Mouse (Mus musculus) heart, embryonic 11.5 days (tissue): ENCODE data around the gene Hoxa2. TPM values are rescaled to one million over a fixed set of nuclear protein-coding genes. Genes with fewer than 3 reads are reported as not detected.
A peak's percentile ranks its signal among the peaks of the same experiment; 100 is the strongest.

ENCODE experiments used
- ATAC-seq: fragments of 200-750 bp; cut with Nextera tagmentation; replicated peaks from 2 replicates; pipeline ENCODE4 v1.8.0; 2017; ENCODE audit warnings: moderate library complexity; ENCODE audit not compliant: insufficient number of reproducible peaks, low FRiP score, low TSS enrichment
- H3K27ac ChIP-seq: fragments of 300-500 bp; sonication (generic); 2 replicates; pipeline ENCODE4 v1.5.1; 2014; ENCODE audit warnings: mild to moderate bottlenecking, low read depth, low read length
- H3K27me3 ChIP-seq: fragments of 300-500 bp; sonication (generic); 2 replicates; pipeline ENCODE4 v1.6.1; 2014; ENCODE audit warnings: mild to moderate bottlenecking, low read length, mixed read lengths; ENCODE audit not compliant: control insufficient read depth, insufficient read depth
- H3K36me3 ChIP-seq: fragments of 300-500 bp; sonication (generic); 2 replicates; pipeline ENCODE4 v1.6.1; 2014; ENCODE audit warnings: mild to moderate bottlenecking, low read length, moderate library complexity, mixed read lengths; ENCODE audit not compliant: control insufficient read depth, insufficient read depth
- H3K4me1 ChIP-seq: fragments of 300-500 bp; sonication (generic); 2 replicates; pipeline ENCODE4 v1.6.1; 2014; ENCODE audit warnings: low read length; ENCODE audit not compliant: control insufficient read depth, insufficient read depth
- H3K4me2 ChIP-seq: fragments of 300-500 bp; sonication (generic); 2 replicates; pipeline ENCODE4 v1.6.1; 2014; ENCODE audit warnings: mild to moderate bottlenecking, moderate library complexity
- H3K4me3 ChIP-seq: fragments of 300-500 bp; sonication (generic); 2 replicates; pipeline ENCODE4 v1.5.1; 2014; ENCODE audit warnings: low read depth, low read length
- H3K9ac ChIP-seq: fragments of 300-500 bp; sonication (generic); 2 replicates; pipeline ENCODE4 v1.6.1; 2014; ENCODE audit warnings: mild to moderate bottlenecking, low read depth, low read length, moderate library complexity
- H3K9me3 ChIP-seq: fragments of 300-500 bp; sonication (generic); replicated peaks from 2 replicates; pipeline ENCODE4 v1.6.1; 2016; ENCODE audit warnings: low read length; ENCODE audit not compliant: control insufficient read depth
- WGBS: fragments of 180-500 bp; shearing (Covaris S2); extraction: QIAGEN DNeasy Blood & Tissue Kit; methylation state at CpG from one replicate; pipeline ENCODE4 v1.1.7; 2014; ENCODE audit not compliant: insufficient replicate concordance; 5-methylcytosine and 5-hydroxymethylcytosine counted together
- polyA plus RNA-seq: library from polyadenylated mRNA; unstranded; fragments of >200 nt; fragmentation: Nextera tagmentation; extraction: Ambion mirVana; gene quantifications from 2 replicates; pipeline ENCODE4 v1.2.1, GENCODE M21; 2014

Gene Hoxa2
- polyA plus RNA-seq, 1 experiment from 2014 or later, result 3.6 TPM

- WGBS, result 6% methylated on average over 4 of the region's 4 CpGs
- no peak for ATAC-seq
- H3K4me1 ChIP-seq, result peaks cover 10% of the 10 kb centered on the region
- no peak overlapping the region for H3K9ac ChIP-seq
- H3K9me3 ChIP-seq, result no peaks in the 10 kb centered on the region
- no peak overlapping the region for H3K4me3 ChIP-seq
- H3K36me3 ChIP-seq, result no peaks in the 10 kb centered on the region
- peak overlapping the region; percentile 55; the same call in 1 of the 2 replicates for H3K27ac ChIP-seq
- peak overlapping the region; percentile 22 for H3K4me2 ChIP-seq
- H3K27me3 ChIP-seq, result peaks cover 90% of the 10 kb centered on the region
These were observed 1.9 kb upstream of the Hoxa2 start for GRCm38 (mm10) chr6:52166431-52167077.

DNA sequence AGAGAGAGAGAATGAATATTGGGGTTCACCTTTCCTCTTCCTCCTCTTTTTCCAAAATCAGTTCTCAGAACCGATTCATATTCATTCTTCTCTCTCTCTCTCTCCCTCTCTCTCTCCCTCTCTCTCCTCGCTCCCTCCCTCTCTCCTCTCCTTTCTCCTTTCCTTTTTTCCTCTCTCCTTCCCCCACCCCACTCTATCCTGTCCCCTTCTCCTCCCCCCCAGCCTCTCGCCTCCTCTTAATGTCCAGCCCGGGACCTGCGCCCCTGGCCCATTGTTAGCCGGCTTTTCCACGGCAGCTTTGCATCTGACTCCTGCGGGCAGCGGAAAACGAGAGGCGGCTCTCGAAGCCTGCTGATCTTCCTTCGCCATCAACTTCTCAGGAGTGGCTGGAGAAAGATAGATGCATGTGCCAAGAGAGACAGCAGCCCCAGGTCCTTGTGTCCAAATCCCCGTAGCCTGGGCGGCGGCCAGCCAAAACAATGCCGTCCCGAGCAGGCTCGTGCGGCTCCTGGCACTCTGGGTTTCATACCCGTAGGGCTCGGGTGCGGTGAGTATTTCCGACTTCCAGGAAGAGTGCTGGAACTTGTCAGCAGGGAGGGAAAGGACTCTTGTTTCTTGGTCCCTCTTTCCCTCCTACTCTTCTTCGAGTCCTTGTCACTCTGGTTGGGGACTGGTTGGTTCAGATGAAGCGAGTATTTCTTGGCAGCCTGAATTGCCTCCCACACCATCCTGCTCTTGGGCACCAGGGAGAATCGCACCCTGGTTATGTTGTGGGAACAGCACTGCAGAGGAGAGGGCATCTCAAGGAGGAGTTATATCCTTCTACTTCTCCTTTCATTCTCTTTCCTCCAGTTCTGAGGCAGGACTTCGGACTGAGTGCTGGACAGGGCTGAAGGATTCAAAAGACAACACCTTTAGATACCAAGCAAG, 1.1 kb upstream of the Hoxa2 start:
- WGBS, result 2% methylated on average over 28 of the region's 28 CpGs
- Histone ChIP-seq H3K4me1 (peaks cover 8% of the 10 kb centered on the region), H3K27ac (peak overlapping the region; percentile 37; the same call in 1 of the 2 replicates), H3K36me3 (no peaks in the 10 kb centered on the region), H3K4me2 (peak overlapping the region; percentile 49), H3K4me3 (peak overlapping the region; percentile 25), H3K9me3 (no peaks in the 10 kb centered on the region), H3K9ac (peak overlapping the region; percentile 29; the same call in 1 of the 2 replicates), H3K27me3 (peaks cover 89% of the 10 kb centered on the region)
- no peak for ATAC-seq

GRCm38 (mm10) chr6:52164051-52164625, 493 bp downstream of the Hoxa2 start:
- H3K4me3 ChIP-seq, result peak overlapping the region; percentile 32
- H3K27me3 ChIP-seq, result peaks cover 92% of the 10 kb centered on the region
- H3K27ac ChIP-seq, result peak overlapping the region; percentile 1
- peaks cover 3% of the 10 kb centered on the region; the same call in 1 of the 2 replicates for H3K4me1 ChIP-seq
- H3K9me3 ChIP-seq, result no peaks in the 10 kb centered on the region
- H3K36me3 ChIP-seq, result no peaks in the 10 kb centered on the region
- WGBS, result under 1% methylated on average over 39 of the region's 39 CpGs
- ATAC-seq, result no peak
- peak overlapping the region; percentile 43 for H3K4me2 ChIP-seq
- peak overlapping the region; percentile 4; the same call in 1 of the 2 replicates for H3K9ac ChIP-seq

- Histone ChIP-seq H3K4me1 (peaks cover 5% of the 10 kb centered on the region; the same call in 1 of the 2 replicates), H3K9ac (peak overlapping the region; percentile 58), H3K4me2 (peak overlapping the region; percentile 43), H3K27ac (peak overlapping the region; percentile 29; the same call in 1 of the 2 replicates), H3K27me3 (peaks cover 94% of the 10 kb centered on the region), H3K4me3 (peak overlapping the region; percentile 32), H3K9me3 (no peaks in the 10 kb centered on the region), H3K36me3 (no peaks in the 10 kb centered on the region)
- WGBS, result 6% methylated on average over 17 of the region's 17 CpGs
- ATAC-seq, result no peak
These were observed 1.1 kb downstream of the Hoxa2 start for GRCm38 (mm10) chr6:52163366-52164031.

DNA sequence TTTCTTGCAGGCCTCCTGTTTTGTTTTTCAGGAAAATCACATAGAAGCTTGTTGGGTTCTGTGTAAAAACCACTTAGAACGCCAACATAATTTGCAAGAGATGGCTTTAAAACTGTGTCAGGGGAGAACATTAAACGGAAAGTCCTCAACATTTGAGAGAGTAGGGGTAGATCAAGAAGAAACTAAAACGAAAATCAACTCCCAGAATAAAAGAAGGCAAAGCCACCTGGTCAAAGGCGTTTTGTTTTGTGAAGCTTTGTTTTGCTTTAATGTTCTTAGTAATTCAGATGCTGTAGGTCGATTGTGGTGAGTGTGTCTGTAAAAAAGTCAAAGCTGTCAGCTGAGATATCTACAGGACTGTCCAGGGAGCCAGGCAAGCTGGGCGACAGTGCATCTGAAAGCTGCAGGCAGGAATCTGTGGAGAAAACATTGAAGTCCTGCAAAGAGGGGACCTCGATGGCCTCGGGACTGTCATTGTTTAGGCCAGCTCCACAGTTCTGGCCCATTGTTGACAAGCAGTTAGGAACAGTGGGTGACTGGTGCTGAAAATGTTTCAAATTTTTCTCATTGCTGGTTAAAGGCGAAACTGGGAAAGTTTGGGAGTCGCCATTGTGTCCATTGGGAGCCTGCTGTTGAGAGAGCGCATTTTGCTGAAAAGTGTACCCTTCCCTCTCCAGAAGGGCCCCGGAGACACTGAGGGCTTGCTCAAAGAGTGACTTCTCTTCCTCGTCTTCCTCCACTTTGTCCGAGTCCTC, 1.8 kb downstream of the Hoxa2 start:
- ATAC-seq, result no peak
- Histone ChIP-seq H3K27me3 (peaks cover 94% of the 10 kb centered on the region), H3K9me3 (no peaks in the 10 kb centered on the region), H3K27ac (peak overlapping the region; percentile 29; the same call in 1 of the 2 replicates), H3K9ac (peak overlapping the region; percentile 58), H3K4me2 (peak overlapping the region; percentile 43), H3K36me3 (no peaks in the 10 kb centered on the region), H3K4me3 (peak overlapping the region; percentile 32), H3K4me1 (peaks cover 5% of the 10 kb centered on the region; the same call in 1 of the 2 replicates)
- 10% methylated on average over 14 of the region's 14 CpGs for WGBS

DNA sequence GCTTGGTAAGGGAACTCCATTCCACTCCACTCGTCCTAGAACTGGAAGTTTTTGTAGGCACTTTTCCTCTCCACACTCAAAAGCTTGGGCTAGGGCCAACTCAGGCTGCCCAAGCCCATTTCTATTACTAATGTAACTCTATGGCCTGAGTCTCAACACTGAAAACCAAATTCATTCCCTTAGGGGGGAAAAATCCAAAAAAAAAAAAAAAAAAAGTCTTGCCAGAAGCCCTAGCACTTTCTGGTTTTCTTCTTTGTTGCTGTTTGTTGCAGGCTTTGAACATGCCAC, 2.6 kb downstream of the Hoxa2 start:
- peaks cover 5% of the 10 kb centered on the region; the same call in 1 of the 2 replicates for H3K4me1 ChIP-seq
- no peak overlapping the region; the same call in 1 of the 2 replicates for H3K4me2 ChIP-seq
- H3K36me3 ChIP-seq, result no peaks in the 10 kb centered on the region
- peaks cover 95% of the 10 kb centered on the region for H3K27me3 ChIP-seq
- no peaks in the 10 kb centered on the region for H3K9me3 ChIP-seq
- H3K4me3 ChIP-seq, result no peak overlapping the region
- no peak overlapping the region for H3K27ac ChIP-seq
- no peak for ATAC-seq
- no peak overlapping the region for H3K9ac ChIP-seq
- WGBS, result 31% methylated on average over 1 of the region's 1 CpGs

GRCm38 (mm10) chr6:52161336-52162092, 3.1 kb downstream of the Hoxa2 start:
- peaks cover 95% of the 10 kb centered on the region for H3K27me3 ChIP-seq
- peaks cover 5% of the 10 kb centered on the region; the same call in 1 of the 2 replicates for H3K4me1 ChIP-seq
- WGBS, result 18% methylated on average over 8 of the region's 8 CpGs
- H3K9me3 ChIP-seq, result no peaks in the 10 kb centered on the region
- H3K9ac ChIP-seq, result no peak overlapping the region
- no peak for ATAC-seq
- peak overlapping the region; percentile 76 for H3K4me2 ChIP-seq
- peak overlapping the region; percentile 31 for H3K4me3 ChIP-seq
- no peaks in the 10 kb centered on the region for H3K36me3 ChIP-seq
- H3K27ac ChIP-seq, result peak overlapping the region; percentile 29; the same call in 1 of the 2 replicates
